Mouse (Mus musculus): ENCODE data around the gene Got1. TPM values are rescaled to one million over a fixed set of nuclear protein-coding genes. Genes with fewer than 3 reads are reported as not detected.

Gene Got1
- polyA plus RNA-seq (2012; ENCODE audit: insufficient read depth, low replicate concordance): 3.4 and 10.7 TPM in 2 replicates

DNA sequence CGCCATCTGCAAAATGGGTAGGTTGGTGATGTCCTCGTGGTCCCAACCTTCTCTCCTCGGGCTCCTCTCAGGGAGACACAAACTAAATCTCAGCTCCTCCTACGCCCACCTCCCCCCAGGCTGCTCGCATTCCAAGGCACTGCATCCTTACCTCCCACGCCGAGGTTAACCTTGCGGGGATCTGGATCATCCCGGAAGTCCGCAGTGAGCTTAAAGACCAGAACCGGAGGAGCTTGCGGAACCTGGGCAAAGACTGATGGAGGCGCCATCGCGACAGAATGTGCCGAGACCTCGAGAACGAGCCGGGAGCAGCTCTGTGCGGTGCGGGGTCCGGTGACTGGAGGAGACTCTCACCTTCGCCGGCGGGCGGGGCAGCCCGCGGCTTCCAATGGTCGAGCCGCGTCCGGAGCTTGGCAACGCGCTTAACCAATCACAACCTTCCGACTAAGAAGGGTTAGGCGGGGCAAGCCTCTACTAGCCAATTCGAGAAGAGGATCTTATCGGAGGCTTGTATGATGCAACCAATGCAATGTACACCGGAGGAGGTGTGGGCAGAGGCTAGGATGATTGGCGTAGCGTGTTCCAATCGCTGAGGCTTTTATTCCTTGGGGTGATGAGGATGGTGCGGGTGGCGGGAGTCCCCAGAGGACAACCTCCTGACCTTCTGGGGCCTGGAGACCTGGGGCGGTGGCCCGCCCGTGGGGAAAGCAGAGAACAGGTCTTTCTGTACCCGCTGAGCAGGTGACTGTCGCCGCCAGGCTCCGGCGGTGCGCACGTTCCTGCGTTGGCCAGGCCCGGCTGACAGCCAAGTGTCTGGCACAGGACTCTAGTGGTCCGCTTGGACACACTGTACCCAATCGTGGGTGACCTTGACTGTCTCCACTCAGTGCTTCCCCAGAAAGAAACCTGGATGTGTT, at the start of gene Got1:
Gene Got1, minus strand, starts transcription at position 419 of the 917 bp plus-strand sequence.
- peaks cover 15% of the 10 kb centered on the region for H3K36me3 ChIP-seq (replicated peaks; ENCODE audit: low read length)
- H3K27me3 ChIP-seq (replicated peaks): no peaks in the 10 kb centered on the region
- TF ChIP-seq GATA1 (IDR thresholded peaks at IDR 0.05; ENCODE audit: borderline replicate concordance, low read length) (peak; percentile 94), FLI1 (IDR thresholded peaks at IDR 0.05; ENCODE audit: low read length) (no peak)
- no peaks in the 10 kb centered on the region for H3K9me3 ChIP-seq
- peak within 1 kb of the TSS; percentile 96 for H3K4me3 ChIP-seq (replicated peaks)
- H3K4me1 ChIP-seq: peaks cover 60% of the 10 kb centered on the region

DNA sequence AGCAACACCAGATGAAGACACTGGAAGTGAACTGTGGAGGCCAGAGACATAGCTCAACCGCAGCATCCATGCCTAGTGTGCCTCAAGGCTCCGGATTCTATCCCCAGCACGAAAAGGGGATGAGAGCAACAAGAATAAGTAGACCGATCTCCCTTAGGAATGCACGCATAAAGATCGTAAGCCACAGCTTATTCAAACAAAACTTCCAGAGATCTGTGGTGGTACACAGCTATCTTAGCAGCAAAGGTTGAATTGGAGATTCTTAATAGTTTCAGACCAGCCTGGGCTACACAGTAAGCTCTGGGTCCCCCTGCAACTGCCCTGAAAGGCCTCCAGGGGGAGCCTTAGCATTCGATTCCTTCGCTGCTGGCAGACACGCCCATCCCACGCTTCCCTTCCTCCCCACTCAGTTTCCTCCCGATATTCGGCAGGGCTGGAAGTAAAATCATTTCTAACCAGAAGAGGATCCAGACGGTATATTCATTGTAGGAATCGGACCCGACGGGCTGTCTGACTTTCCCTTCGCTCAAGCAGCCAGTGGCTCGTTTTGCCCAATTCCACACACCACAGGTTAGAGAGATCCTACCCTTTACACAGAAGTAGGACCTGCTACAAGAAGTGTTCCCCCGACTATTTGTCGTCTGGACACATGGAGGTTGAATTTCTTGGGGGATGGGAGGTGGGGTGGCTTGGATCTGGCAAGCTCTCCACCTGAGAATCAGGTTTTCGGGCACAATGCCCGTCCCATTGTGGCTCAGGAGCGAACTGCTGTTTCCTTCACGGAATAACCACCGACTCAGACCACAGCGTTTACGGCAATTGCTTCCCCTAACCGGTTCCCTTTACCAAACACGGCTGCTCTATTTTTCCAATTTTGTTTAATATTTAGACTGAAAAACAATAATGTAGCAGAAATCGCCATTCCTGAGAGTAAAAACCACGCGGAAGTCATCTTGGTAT, 46.7 kb upstream of the Got1 start:
- Histone ChIP-seq H3K36me3 (replicated peaks; ENCODE audit: low read length) (no peaks in the 10 kb centered on the region), H3K27me3 (replicated peaks) (peaks cover 64% of the 10 kb centered on the region)
- TF ChIP-seq FLI1 (IDR thresholded peaks at IDR 0.05; ENCODE audit: low read length) (no peak), GATA1 (IDR thresholded peaks at IDR 0.05; ENCODE audit: borderline replicate concordance, low read length) (no peak)

DNA sequence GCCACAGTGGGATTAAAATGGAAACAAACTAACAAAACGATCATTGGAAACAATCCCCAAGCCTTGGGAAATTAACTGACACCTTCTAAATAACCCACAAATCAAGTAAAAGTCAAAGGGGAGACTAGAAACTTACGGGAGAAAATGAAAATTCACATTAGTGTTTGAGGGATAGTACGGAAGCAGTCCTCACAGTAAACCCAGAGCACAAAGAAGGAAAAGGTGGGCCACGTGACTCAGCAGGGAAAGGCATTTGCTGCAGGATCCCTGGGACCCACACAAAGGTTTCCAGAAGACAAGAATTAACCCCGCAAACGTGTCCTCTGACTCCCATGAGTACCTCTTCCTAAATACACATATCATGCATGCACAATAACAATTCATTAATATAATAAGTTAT, 44.7 kb upstream of the Got1 start:
- no peak for TF ChIP-seq GATA1 (IDR thresholded peaks at IDR 0.05; ENCODE audit: borderline replicate concordance, low read length)
- no peak for TF ChIP-seq FLI1 (IDR thresholded peaks at IDR 0.05; ENCODE audit: low read length)
- Histone ChIP-seq H3K4me3 (replicated peaks) (no peak overlapping the region), H3K27me3 (replicated peaks) (peaks cover 69% of the 10 kb centered on the region), H3K9me3 (no peaks in the 10 kb centered on the region), H3K36me3 (replicated peaks; ENCODE audit: low read length) (no peaks in the 10 kb centered on the region), H3K4me1 (peaks cover 14% of the 10 kb centered on the region)

More for the DNA sequence above, 46.7 kb upstream of the Got1 start:
- H3K4me3 ChIP-seq (replicated peaks): peak overlapping the region; percentile 90
- H3K9me3 ChIP-seq: no peaks in the 10 kb centered on the region
- H3K4me1 ChIP-seq: peaks cover 14% of the 10 kb centered on the region

DNA sequence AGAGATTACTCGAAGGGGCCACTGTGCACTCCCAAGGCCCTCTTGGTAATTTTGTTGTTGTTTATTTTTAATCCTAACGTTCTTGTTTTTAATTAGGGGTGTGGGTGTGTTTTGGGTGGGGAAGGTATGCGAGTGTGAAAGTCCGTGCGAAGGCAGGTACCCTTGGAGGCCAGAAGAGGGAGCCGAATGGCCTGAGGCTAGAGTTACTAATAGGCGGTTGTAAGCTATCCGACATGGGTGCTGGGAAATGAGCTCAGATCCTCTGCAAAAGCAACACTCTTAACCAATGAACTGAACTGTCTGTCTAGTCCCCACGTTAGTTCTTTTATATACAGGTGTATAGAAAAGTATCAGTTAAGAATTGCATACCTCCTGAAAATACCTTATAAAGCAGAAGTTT, 43.9 kb upstream of the Got1 start:
- no peak overlapping the region for H3K4me3 ChIP-seq (replicated peaks)
- H3K4me1 ChIP-seq: peaks cover 14% of the 10 kb centered on the region
- TF ChIP-seq GATA1 (IDR thresholded peaks at IDR 0.05; ENCODE audit: borderline replicate concordance, low read length): no peak
- no peak for TF ChIP-seq FLI1 (IDR thresholded peaks at IDR 0.05; ENCODE audit: low read length)
- H3K36me3 ChIP-seq (replicated peaks; ENCODE audit: low read length): no peaks in the 10 kb centered on the region
- peaks cover 70% of the 10 kb centered on the region for H3K27me3 ChIP-seq (replicated peaks)
- no peaks in the 10 kb centered on the region for H3K9me3 ChIP-seq

DNA sequence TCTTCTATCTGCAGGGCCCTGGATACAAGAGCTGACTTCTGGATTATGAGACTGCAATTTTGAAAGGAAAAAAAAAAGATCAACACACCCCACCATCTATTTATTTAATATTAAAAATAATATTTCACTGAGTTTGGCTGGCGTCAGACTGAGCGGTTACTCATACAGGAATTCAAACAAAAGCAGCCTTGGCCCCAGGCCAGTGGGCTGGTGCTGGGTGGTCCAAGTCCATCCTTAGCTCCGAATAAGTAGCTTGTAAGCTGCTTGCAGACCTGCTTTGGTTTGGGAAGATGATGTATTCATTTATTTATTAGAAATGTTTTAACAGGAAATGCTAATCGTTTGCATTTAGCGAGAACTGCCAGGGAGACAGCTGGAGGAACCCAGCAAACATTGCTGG, 38.8 kb upstream of the Got1 start:
- no peak overlapping the region for H3K4me3 ChIP-seq (replicated peaks)
- no peaks in the 10 kb centered on the region for H3K4me1 ChIP-seq
- TF ChIP-seq GATA1 (IDR thresholded peaks at IDR 0.05; ENCODE audit: borderline replicate concordance, low read length): no peak
- no peak for TF ChIP-seq FLI1 (IDR thresholded peaks at IDR 0.05; ENCODE audit: low read length)
- H3K36me3 ChIP-seq (replicated peaks; ENCODE audit: low read length): no peaks in the 10 kb centered on the region
- H3K27me3 ChIP-seq (replicated peaks): peaks cover 43% of the 10 kb centered on the region
- H3K9me3 ChIP-seq: no peaks in the 10 kb centered on the region

GRCm38 (mm10) chr19:43561841-43562240, 37.4 kb upstream of the Got1 start:
- H3K36me3 ChIP-seq (replicated peaks; ENCODE audit: low read length): no peaks in the 10 kb centered on the region
- TF ChIP-seq GATA1 (IDR thresholded peaks at IDR 0.05; ENCODE audit: borderline replicate concordance, low read length): no peak
- no peak for TF ChIP-seq FLI1 (IDR thresholded peaks at IDR 0.05; ENCODE audit: low read length)
- peaks cover 40% of the 10 kb centered on the region for H3K27me3 ChIP-seq (replicated peaks)
- no peaks in the 10 kb centered on the region for H3K9me3 ChIP-seq
- H3K4me3 ChIP-seq (replicated peaks): no peak overlapping the region
- no peaks in the 10 kb centered on the region for H3K4me1 ChIP-seq

DNA sequence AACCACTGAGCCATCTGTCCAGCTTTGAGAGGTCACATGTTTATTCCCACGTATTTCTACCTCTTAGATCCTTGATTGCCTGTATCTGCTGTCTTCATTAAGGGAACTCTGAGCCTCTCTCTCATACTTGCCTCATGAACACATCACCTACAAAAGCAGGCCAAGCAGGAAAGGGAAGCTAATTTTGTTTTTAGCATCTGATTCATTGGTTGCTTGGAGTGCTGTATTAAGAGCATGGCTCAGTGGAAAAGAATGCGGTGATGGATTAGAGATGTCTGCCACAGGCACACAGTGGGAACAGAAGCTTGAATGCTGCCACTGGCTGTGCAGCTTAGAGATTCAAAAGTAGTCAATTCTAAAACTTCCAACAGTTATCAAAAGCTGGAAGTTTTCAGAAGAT, 35.8 kb upstream of the Got1 start:
- H3K9me3 ChIP-seq: no peaks in the 10 kb centered on the region
- H3K27me3 ChIP-seq (replicated peaks): peaks cover 37% of the 10 kb centered on the region
- H3K4me3 ChIP-seq (replicated peaks): no peak overlapping the region
- no peaks in the 10 kb centered on the region for H3K4me1 ChIP-seq
- TF ChIP-seq GATA1 (IDR thresholded peaks at IDR 0.05; ENCODE audit: borderline replicate concordance, low read length) (no peak), FLI1 (IDR thresholded peaks at IDR 0.05; ENCODE audit: low read length) (no peak)
- H3K36me3 ChIP-seq (replicated peaks; ENCODE audit: low read length): no peaks in the 10 kb centered on the region

DNA sequence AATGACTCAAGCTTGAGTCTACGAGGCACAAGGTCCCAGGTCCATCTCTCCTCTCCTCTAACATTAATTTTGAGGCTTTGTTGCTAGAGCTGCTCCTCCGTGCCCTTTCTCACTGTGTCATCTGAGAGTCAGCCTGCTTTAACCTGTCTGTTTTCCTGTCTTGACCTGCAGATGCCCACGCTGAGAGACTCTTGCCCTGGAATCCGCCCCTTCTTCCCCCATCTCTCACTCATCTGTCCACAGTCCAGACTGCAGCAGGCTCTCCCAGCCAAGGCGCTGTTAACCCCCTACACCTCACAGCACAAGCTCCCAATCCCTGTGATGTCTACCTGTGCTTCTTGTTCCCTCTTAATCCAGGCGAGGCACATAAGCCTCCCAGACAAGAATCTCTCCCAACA, 27.1 kb upstream of the Got1 start:
- H3K4me1 ChIP-seq: peaks cover 5% of the 10 kb centered on the region; the same call in 1 of the 2 replicates
- peaks cover 67% of the 10 kb centered on the region for H3K27me3 ChIP-seq (replicated peaks)
- no peaks in the 10 kb centered on the region for H3K36me3 ChIP-seq (replicated peaks; ENCODE audit: low read length)
- no peak for TF ChIP-seq GATA1 (IDR thresholded peaks at IDR 0.05; ENCODE audit: borderline replicate concordance, low read length)
- no peaks in the 10 kb centered on the region for H3K9me3 ChIP-seq
- no peak overlapping the region for H3K4me3 ChIP-seq (replicated peaks)

DNA sequence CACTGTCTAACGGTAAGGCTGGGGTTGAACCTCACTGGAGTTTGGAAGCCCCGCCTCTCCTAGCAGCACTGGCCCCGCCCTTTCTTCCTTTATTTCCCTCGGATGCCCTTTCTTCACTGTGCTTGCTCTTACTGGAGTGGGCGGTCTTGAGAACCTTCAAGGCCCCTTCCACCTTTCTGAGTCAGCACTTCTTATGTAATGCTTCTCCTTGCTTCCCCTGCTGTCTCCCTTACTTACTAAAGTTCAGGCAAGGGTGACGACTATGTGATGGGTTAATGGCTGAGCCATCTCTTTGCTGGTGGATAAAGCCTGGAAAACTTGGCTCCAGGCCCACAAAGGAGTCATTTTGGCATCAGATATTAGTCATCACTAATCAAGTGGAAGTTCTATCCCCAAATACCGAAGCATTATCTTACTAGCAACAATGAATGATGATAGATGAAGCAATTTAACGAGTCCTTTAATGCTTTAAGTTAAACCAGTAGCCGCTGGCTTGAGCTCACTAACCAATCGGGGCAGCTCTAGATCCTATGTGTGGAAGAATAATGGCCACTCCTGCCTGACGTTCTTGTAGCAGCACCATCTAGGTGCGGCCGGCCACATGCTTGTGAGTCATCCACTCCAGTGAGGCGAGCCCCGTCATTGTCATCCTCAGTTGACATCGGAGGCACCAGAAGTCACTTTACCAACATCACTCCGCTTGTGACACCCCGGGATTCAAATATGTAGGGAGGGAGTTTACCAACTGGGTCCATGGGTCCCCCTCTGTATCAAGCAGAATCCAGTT, 26.5 kb upstream of the Got1 start:
- TF ChIP-seq GATA1 (IDR thresholded peaks at IDR 0.05; ENCODE audit: borderline replicate concordance, low read length): no peak
- TF ChIP-seq FLI1 (IDR thresholded peaks at IDR 0.05; ENCODE audit: low read length): no peak
- Histone ChIP-seq H3K36me3 (replicated peaks; ENCODE audit: low read length) (no peaks in the 10 kb centered on the region), H3K27me3 (replicated peaks) (peaks cover 69% of the 10 kb centered on the region), H3K4me1 (peaks cover 5% of the 10 kb centered on the region; the same call in 1 of the 2 replicates), H3K9me3 (no peaks in the 10 kb centered on the region), H3K4me3 (replicated peaks) (no peak overlapping the region)
